11 mouse cellular contexts compared by ENCODE assay signal in the genomic region with DNA sequence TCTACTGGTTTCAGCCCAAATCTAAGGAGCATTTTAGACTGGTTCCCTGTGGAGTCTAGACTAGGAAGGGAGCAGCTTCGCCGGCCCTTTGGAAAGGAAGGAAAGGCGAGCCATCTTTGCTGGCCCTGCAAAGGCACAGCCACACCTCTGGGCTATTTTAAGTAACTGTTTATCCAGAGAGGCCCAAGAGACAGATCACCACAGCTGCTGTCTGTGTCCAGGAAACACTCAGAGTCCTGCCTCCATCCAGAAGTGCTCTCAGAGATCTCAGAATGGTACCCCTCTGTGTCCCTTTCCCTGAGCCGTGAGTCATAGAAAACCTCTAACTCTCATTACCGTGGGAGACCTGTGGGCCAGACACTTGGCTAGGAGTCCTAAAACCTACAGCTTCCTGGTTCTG. TPM values are rescaled to one million over a fixed set of nuclear protein-coding genes. Genes with fewer than 3 reads are reported as not detected.
DNase-seq lines count a peak whose midpoint lies in the region; ATAC-seq and TF ChIP-seq lines count a peak whose summit lies in the region.
"Had no signal": no experiment of that assay in that cellular context is flagged by ENCODE, and none has a peak within 500 bp of the region (broad histone marks: within the 10 kb centered on the region; RNA-seq: fewer than 3 reads in every experiment).

No protein-coding gene starts in this region.

- TF ChIP-seq EP300 in heart, postnatal 0 days (IDR thresholded peaks at IDR 0.05; ENCODE audit: low read depth), result no peak

- H3K27ac ChIP-seq in hindbrain, embryonic 10.5 days, result peak overlapping the region; percentile 75
- no peak overlapping the region for H3K27ac ChIP-seq in hindbrain, embryonic 14.5 days
- H3K27ac ChIP-seq in heart, postnatal 0 days (ENCODE audit: low read depth), result peak overlapping the region; percentile 98
- H3K27ac ChIP-seq: hindbrain, embryonic 15.5 days had no signal

- no peak for DNase-seq in hindbrain, embryonic 10.5 days (ENCODE audit: low spot score)
- no peak for DNase-seq in hindbrain, embryonic 14.5 days (ENCODE audit: low spot score)
- no peak for DNase-seq in Patski (ENCODE audit: low read depth, low spot score)
- peak; percentile 83 for DNase-seq in heart, postnatal 0 days (ENCODE audit: low spot score)
- DNase-seq in lung, postnatal 14 days, result peak; percentile 28
- DNase-seq in spleen, postnatal 36 days (ENCODE audit: low spot score in 2 of 2), result no peak
- DNase-seq in urinary bladder, postnatal 25 days (ENCODE audit: low spot score), result no peak
- DNase-seq in thymus, postnatal 14 days, result no peak
- DNase-seq: layer of hippocampus, postnatal 36 days had no signal

- H3K9ac ChIP-seq in hindbrain, embryonic 14.5 days, result no peak overlapping the region
- H3K9ac ChIP-seq in heart, postnatal 0 days (replicated peaks; ENCODE audit: low read depth, low read length), result peak overlapping the region; percentile 79
- H3K9ac ChIP-seq: hindbrain, embryonic 15.5 days had no signal

- no peak for TF ChIP-seq CTCF in Patski (IDR thresholded peaks at IDR 0.05)
- no peak for TF ChIP-seq CTCF in heart, postnatal 0 days (IDR thresholded peaks at IDR 0.05; ENCODE audit: low read depth)

- H3K9me3 ChIP-seq in hindbrain, embryonic 10.5 days, result no peaks in the 10 kb centered on the region
- no peaks in the 10 kb centered on the region for H3K9me3 ChIP-seq in hindbrain, embryonic 14.5 days (ENCODE audit: control insufficient read depth, low read length)
- H3K9me3 ChIP-seq in heart, postnatal 0 days (replicated peaks; ENCODE audit: control insufficient read depth, low read length), result no peaks in the 10 kb centered on the region
- H3K9me3 ChIP-seq: hindbrain, embryonic 15.5 days; megakaryocyte, embryonic 14.5 days had no signal

- WGBS in hindbrain, embryonic 10.5 days, result 63% methylated on average over 5 of the region's 5 CpGs
- WGBS in hindbrain, embryonic 14.5 days, result 75% methylated on average over 5 of the region's 5 CpGs
- 8% methylated on average over 5 of the region's 5 CpGs for whole genome bisulfite sequencing in heart, postnatal 0 days

- in situ Hi-C loops in Patski (cut with MboI; ENCODE audit: low pct_unique_long_range_greater_than_20kb), result no loop called here

- CTCF ChIA-PET in Patski (lab: Charles Lee), result interaction anchor here (2.3 kb wide), 1 partner anchor 12 kb away, joined by 8 read pairs; no protein-coding TSS in a partner anchor

- H3K4me3 ChIP-seq in hindbrain, embryonic 10.5 days, result no peak overlapping the region
- no peak overlapping the region for H3K4me3 ChIP-seq in hindbrain, embryonic 14.5 days (replicated peaks; ENCODE audit: low read length)
- peak overlapping the region; percentile 51 for H3K4me3 ChIP-seq in heart, postnatal 0 days (ENCODE audit: low read depth, low read length)
- H3K4me3 ChIP-seq: hindbrain, embryonic 15.5 days; megakaryocyte, embryonic 14.5 days had no signal

- peaks cover 54% of the 10 kb centered on the region for H3K4me1 ChIP-seq in hindbrain, embryonic 10.5 days (replicated peaks)
- H3K4me1 ChIP-seq in hindbrain, embryonic 14.5 days (replicated peaks; ENCODE audit: control insufficient read depth, insufficient read depth, low read length), result peaks cover 5% of the 10 kb centered on the region
- H3K4me1 ChIP-seq in heart, postnatal 0 days (ENCODE audit: control insufficient read depth, insufficient read depth), result peaks cover 56% of the 10 kb centered on the region

- no peaks in the 10 kb centered on the region for H3K27me3 ChIP-seq in hindbrain, embryonic 10.5 days (ENCODE audit: insufficient read depth, poor library complexity, severe bottlenecking)
- H3K27me3 ChIP-seq in hindbrain, embryonic 14.5 days (ENCODE audit: control insufficient read depth, insufficient read depth, low read length), result no peaks in the 10 kb centered on the region
- no peaks in the 10 kb centered on the region for H3K27me3 ChIP-seq in Patski
- no peaks in the 10 kb centered on the region for H3K27me3 ChIP-seq in heart, postnatal 0 days (ENCODE audit: control insufficient read depth, insufficient read depth, low read length)
- H3K27me3 ChIP-seq: hindbrain, embryonic 15.5 days had no signal

- ATAC-seq in hindbrain, embryonic 14.5 days (ENCODE audit: low FRiP score), result no peak
- peak; percentile 86 for ATAC-seq in Patski
- peak; percentile 52 for ATAC-seq in heart, postnatal 0 days (ENCODE audit: insufficient read depth, low read depth)

- POLR2A ChIA-PET in Patski (lab: Charles Lee), result no interaction called here

- H3K4me2 ChIP-seq in hindbrain, embryonic 14.5 days (replicated peaks), result no peak overlapping the region
- peak overlapping the region; percentile 60 for H3K4me2 ChIP-seq in heart, postnatal 0 days (ENCODE audit: low read depth, low read length)
- H3K4me2 ChIP-seq: hindbrain, embryonic 15.5 days had no signal

- no peaks in the 10 kb centered on the region for H3K36me3 ChIP-seq in hindbrain, embryonic 10.5 days
- no peaks in the 10 kb centered on the region for H3K36me3 ChIP-seq in hindbrain, embryonic 14.5 days (replicated peaks; ENCODE audit: control insufficient read depth, insufficient read depth)
- no peaks in the 10 kb centered on the region for H3K36me3 ChIP-seq in heart, postnatal 0 days (replicated peaks; ENCODE audit: control insufficient read depth, insufficient read depth, low read length)
- H3K36me3 ChIP-seq: hindbrain, embryonic 15.5 days had no signal

RNA-seq across cellular contexts. Expression of gene Apobec2, which starts 2.3 kb away (rescaled TPM):
- 0.98 and 1.4 TPM in 2 replicates for polyA plus RNA-seq in hindbrain, embryonic 10.5 days (2016; fragmentation: Nextera tagmentation; extraction: Ambion mirVana)
- 0.52 and 0.63 TPM in 2 replicates for polyA plus RNA-seq in hindbrain, embryonic 14.5 days (2014; fragmentation: Nextera tagmentation; extraction: Ambion mirVana)
- 0.10 TPM for polyA plus RNA-seq in Patski (2021)
- 319 and 325 TPM in 2 replicates for total RNA-seq in heart, postnatal 0 days (2014; rRNA removed; ENCODE audit: low replicate concordance)
- 265 and 267 TPM in 2 replicates for polyA plus RNA-seq in heart, postnatal 0 days (2015; fragmentation: Nextera tagmentation; extraction: Ambion mirVana)
- total RNA-seq: layer of hippocampus, postnatal 36 days had no signal

RNA-seq across cellular contexts. Expression of gene Oard1, which starts 20.6 kb away (rescaled TPM):
- 81.8 and 99.4 TPM in 2 replicates for polyA plus RNA-seq in hindbrain, embryonic 10.5 days (2016; fragmentation: Nextera tagmentation; extraction: Ambion mirVana)
- 36.2 and 36.3 TPM in 2 replicates for polyA plus RNA-seq in hindbrain, embryonic 14.5 days (2014; fragmentation: Nextera tagmentation; extraction: Ambion mirVana)
- 37.7 TPM for polyA plus RNA-seq in Patski (2021)
- 7.1 and 12.9 TPM in 2 replicates for total RNA-seq in heart, postnatal 0 days (2014; rRNA removed; ENCODE audit: low replicate concordance)
- 30.3 and 31.4 TPM in 2 replicates for polyA plus RNA-seq in heart, postnatal 0 days (2015; fragmentation: Nextera tagmentation; extraction: Ambion mirVana)

RNA-seq across cellular contexts. Expression of gene Nfya, which starts 20.7 kb away (rescaled TPM):
- polyA plus RNA-seq in hindbrain, embryonic 10.5 days (2016; fragmentation: Nextera tagmentation; extraction: Ambion mirVana), result 19.2 and 19.5 TPM in 2 replicates
- polyA plus RNA-seq in hindbrain, embryonic 14.5 days (2014; fragmentation: Nextera tagmentation; extraction: Ambion mirVana), result 16.4 and 16.5 TPM in 2 replicates
- polyA plus RNA-seq in Patski (2021), result 57.3 TPM
- 19.0 and 27.4 TPM in 2 replicates for total RNA-seq in heart, postnatal 0 days (2014; rRNA removed; ENCODE audit: low replicate concordance)
- 4.7 and 5.5 TPM in 2 replicates for polyA plus RNA-seq in heart, postnatal 0 days (2015; fragmentation: Nextera tagmentation; extraction: Ambion mirVana)

RNA-seq across cellular contexts. Expression of gene Tspo2, which starts 20.9 kb away (rescaled TPM):
- 0.26 and 0.96 TPM in 2 replicates for polyA plus RNA-seq in hindbrain, embryonic 10.5 days (2016; fragmentation: Nextera tagmentation; extraction: Ambion mirVana)
- polyA plus RNA-seq in hindbrain, embryonic 14.5 days (2014; fragmentation: Nextera tagmentation; extraction: Ambion mirVana), result 1.0 and 1.2 TPM in 2 replicates
- polyA plus RNA-seq in Patski (2021), result 0.06 TPM
- total RNA-seq in heart, postnatal 0 days (2014; rRNA removed; ENCODE audit: low replicate concordance), result not detected in 2 replicates
- 0.63 and 0.75 TPM in 2 replicates for polyA plus RNA-seq in heart, postnatal 0 days (2015; fragmentation: Nextera tagmentation; extraction: Ambion mirVana)
- total RNA-seq: layer of hippocampus, postnatal 36 days had no signal

RNA-seq across cellular contexts. Expression of gene Unc5cl, which starts 24.3 kb away (rescaled TPM):
- polyA plus RNA-seq in hindbrain, embryonic 10.5 days (2016; fragmentation: Nextera tagmentation; extraction: Ambion mirVana), result 0.07 and 0.56 TPM in 2 replicates
- polyA plus RNA-seq in hindbrain, embryonic 14.5 days (2014; fragmentation: Nextera tagmentation; extraction: Ambion mirVana), result 0.37 and 0.42 TPM in 2 replicates
- 0.05 TPM for polyA plus RNA-seq in Patski (2021)
- total RNA-seq in heart, postnatal 0 days (2014; rRNA removed; ENCODE audit: low replicate concordance), result 1.4 TPM in 1 of 2 replicates, not detected in the other
- 0.14 TPM in 1 of 2 replicates, not detected in the other for polyA plus RNA-seq in heart, postnatal 0 days (2015; fragmentation: Nextera tagmentation; extraction: Ambion mirVana)
- polyA plus RNA-seq: hindbrain, embryonic 15.5 days had no signal

Comparison
In these comparisons a context has a peak if more than half of its experiments do, and no peak if none do; other contexts are left out.
1. DNase-seq: peak in heart, postnatal 0 days (single experiment) and lung, postnatal 14 days (single experiment); none in hindbrain, embryonic 10.5 days (single experiment), hindbrain, embryonic 14.5 days (single experiment), Patski (single experiment), spleen, postnatal 36 days (0 of 2), urinary bladder, postnatal 25 days (single experiment) and thymus, postnatal 14 days (single experiment).
2. RNA of gene Apobec2, which starts 2.3 kb away (polyA plus RNA-seq): 265 to 267 TPM in heart, postnatal 0 days; 0.98 to 1.4 TPM in hindbrain, embryonic 10.5 days, 0.52 to 0.63 TPM in hindbrain, embryonic 14.5 days and 0.10 TPM in Patski (single experiment); every median in the first group is over 100 times any median in the second.